Mouse (Mus musculus): ENCODE results near the gene Cln6.
"Not testable (repeated sequence)": the region's sequence is repeated elsewhere in the genome, so short reads cannot be mapped to it uniquely, and the experiment has no call there.

Gene Cln6

DNA sequence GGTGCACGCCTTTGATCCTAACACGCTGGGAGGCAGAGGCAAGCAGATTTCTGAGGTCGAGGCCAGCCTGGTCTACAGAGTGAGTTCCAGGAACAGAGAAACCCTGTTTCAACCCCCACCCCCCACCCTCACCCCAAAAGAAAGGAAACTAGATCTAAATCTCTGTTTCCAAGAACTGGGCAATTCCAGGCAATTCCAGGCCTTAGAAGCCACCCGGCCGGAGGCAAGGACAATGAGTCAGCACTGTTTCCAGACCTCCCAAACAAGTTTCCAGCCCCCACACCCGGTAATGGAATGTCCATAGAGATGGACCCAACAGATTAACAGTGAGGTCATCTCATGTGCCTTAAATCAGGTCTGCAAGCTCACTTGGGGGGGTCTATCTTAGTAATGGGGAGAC, 8.7 kb upstream of the Cln6 start:
- no peak for DNase-seq (ENCODE audit: low spot score in 2 of 2)

DNA sequence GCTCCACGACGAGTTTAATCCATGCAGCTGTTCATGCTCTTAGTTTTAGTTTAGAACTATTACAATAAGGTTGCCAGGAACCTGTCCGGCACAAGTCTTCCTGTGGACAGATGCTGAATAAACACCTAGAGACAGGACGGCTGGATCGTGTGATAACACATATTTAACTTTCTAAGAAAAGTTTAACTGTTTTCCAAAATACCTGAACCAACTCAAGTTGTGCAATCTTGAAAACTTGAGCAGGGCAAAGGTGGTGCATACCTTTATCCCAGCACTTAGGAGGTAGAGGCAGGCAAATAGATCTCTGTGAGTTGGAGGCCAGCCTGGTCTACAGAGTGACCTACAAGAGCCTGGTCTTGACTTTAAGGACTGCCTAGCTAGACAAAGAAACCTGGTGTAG, 3.7 kb upstream of the Cln6 start:
- no peak for DNase-seq (ENCODE audit: low spot score in 2 of 2)

DNA sequence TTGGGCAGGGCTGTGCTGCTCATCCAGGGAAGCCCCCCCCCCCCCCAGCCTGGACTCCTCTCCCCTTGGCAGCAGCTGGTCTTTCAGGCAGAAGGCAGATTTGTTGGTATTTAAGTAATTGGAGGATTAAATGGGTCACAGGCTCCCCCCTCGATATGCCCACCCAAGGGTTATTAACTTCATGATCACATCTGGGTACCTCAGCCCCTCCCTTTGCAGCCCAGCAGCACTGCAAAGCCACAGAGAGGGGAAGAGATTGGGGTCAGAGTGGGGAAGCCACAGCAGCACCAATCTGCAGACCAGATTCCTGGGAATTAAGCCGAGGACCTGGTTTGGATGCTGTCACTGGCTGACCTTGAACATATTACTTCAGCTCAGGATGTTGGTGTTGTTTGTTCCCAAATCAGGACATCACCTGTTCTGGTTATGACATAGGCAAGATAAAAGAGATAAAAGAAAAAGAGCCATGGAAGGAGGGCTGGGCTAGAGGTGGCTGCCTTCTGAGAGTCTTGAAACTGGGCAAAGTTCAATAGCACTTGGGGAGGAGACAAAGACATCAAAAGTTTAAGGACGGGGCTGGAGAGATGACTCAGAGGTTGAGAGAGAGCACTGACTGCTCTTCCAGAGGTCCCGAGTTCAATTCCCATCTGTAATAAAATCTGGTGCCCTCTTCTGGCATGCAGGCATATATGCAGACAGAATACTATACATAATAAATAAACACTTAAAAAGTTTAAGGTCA, 2.7 kb upstream of the Cln6 start:
- DNase-seq (ENCODE audit: low spot score in 2 of 2), result no peak

DNA sequence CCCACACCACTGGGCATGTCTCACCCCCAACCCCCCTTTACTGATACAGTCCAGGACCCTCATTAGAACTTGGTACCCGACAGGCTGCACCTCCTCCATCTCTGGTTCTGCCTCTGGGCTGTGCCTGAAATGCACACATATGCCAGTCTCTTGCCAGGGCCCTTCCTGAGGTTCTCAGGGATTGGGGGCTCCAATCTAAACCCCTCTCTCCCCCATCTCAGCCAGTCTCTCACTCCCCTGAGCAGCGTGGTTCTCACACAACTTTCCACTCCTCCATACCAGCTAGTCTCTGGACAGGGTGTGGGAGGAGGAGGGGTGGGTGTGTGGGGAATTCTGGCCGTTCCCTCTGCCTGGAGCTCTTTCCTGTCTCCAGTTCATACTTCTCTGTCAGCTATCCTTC, 974 bp upstream of the Cln6 start:
- DNase-seq (ENCODE audit: low spot score in 2 of 2), result no peak

DNA sequence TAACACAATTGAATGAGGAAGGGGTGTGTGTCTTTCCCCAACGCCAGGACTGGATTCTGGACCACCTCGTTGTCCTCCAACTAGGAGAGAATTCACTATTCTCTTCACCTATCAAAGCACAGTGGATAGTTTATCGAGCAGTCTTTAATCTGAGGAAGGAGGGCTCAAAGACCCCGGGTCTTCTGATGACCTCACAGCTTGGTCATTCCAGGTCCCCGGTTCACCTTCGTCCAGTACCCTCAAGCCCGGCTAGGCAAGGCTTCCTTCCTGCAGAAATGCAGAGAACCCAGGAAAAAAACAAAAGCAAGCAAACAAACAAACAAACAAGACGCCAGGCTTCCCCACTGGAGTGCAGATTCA, 459 bp upstream of the Cln6 start:
- DNase-seq (ENCODE audit: low spot score in 2 of 2), result no peak

DNA sequence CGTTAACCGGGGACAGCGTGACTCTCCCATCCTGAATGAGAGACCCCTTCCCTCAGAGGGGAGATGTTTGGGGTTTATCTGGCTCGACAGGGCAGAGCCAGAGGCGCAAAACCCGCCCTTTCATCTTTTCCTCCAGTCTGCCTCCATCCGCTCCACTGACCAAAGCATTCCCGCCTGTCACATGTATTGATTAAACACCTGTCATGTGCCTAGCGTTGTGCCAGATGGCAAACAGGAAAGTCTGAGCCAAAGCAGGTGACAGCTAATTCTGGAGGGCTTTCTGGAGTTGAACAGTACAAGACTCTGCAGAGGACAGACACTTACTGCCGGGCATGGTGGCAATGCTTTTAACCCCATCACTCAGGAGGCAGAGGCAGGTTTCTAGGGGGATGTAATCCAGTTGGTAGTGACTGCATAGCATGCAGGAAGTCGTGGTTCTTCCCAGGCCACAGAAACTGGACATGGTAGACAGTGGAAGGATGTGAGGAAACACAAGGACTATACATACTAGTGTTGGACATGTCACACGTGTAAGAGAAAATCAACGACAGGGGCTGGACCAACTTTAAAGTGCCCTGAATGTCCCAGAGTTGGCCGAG, 686 bp downstream of the Cln6 start:
- no peak for DNase-seq (ENCODE audit: low spot score in 2 of 2)

DNA sequence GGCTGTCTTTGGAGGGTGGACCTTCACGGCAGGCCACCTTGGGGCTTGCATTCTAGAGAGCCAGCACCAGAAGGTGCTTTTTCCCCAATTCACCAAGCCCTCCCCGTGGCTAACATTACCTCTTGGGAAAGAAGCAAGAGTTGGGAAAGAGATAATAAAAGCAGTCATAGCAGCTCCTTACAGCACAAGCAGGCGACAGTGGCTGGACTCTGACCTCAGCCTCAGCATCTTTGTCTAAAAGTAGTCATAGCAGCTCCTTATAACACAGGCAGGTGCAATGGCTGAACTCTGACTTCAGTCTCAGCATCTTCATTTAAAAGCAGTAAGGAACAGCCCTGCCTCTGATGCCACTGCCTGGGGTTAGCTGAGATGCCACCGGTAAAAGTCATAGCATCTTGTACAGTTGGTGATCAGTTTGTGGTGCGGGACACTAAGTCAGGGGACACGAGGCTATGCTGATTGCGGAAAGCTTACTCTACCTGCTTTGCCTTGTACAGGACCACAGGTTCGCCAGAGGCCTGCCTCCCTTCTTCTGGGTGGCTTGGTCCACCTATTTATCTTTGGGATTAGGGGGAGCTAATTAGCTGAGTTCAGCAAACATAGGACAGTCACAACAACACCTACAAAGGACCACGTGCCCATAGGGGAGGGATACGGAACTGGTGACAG, 4.9 kb downstream of the Cln6 start:
- DNase-seq (ENCODE audit: low spot score in 2 of 2), result no peak

DNA sequence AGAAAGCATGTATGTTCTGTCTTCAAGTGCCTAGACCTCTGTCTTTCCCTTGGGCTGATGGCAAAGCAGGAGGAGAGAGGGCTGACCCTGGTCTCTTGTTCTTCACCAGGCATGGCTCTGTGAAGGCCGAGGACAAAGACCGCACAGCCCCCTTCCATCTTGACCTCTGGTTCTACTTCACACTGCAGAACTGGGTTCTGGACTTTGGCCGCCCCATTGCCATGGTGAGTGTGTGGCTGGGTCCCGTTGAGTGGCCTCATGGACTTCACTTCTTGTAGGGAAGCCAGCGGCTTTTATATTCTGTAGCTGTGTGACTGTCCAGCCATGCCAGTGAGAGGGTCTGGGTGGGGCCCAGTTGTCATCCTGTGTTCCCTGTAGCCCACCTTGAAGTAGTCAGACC, 5.9 kb downstream of the Cln6 start:
- no peak for DNase-seq (ENCODE audit: low spot score in 2 of 2)

DNA sequence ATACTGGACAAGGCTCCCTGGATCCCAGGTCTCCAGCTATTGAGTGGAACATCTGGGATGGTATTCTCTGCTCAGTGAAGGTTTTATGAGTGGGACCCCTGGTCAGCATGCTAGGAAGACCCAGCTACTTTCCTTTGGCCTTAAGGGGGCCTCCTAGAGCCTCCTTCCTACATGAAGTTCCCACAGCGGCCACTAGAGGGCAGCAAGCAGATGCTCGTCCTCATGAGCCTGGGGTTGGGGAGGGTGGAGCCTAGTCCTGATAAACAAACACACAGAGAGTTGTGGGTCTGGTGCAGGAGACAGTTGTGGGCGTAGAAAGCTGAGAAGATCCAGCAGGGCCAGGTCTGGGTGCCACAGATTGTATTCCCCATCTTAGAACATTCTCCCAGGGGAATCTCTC, 9.1 kb downstream of the Cln6 start:
- peak; percentile 83 to 88 for DNase-seq (ENCODE audit: low spot score in 2 of 2)

DNA sequence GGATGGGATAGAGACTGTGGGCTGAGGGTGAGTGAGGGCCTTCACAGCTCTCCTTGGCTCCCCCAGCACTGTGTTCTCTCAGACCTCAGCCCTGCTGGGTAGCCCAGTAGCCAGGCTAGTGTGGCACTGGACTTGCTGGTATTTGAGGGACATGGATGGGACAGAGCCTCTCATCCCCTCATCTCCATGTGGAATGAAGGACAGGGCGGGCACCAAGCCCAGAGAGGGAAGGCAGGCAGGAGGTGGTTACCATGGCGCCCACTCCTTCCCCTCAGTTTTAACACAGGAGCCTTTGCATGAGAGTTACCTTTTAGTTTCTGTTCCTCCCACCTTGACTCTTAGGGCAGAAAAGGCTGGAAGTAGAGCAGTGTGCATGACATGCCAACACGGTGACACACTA, 10.1 kb downstream of the Cln6 start:
- no peak for DNase-seq (ENCODE audit: low spot score in 2 of 2)

DNA sequence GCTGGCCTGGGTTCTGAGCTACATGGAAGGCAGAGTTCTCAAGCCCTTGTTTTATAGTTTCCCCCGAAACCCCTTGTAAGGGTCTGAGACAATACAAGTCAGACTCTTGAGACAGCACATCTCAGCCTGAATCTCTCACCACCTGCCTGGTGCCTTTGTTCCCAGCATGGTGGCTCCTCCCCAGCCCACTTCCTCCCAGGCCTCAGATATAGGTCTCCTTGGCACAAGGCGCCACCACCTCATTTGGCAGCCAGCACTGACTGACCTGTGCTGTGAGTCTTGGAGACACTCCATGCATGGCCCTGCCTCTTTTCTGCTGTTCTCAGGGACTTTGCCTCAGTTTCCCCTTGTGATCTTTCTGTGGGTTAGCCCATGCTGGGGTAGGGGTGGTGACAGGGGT, 13.0 kb downstream of the Cln6 start:
- no peak for DNase-seq (ENCODE audit: low spot score in 2 of 2)

DNA sequence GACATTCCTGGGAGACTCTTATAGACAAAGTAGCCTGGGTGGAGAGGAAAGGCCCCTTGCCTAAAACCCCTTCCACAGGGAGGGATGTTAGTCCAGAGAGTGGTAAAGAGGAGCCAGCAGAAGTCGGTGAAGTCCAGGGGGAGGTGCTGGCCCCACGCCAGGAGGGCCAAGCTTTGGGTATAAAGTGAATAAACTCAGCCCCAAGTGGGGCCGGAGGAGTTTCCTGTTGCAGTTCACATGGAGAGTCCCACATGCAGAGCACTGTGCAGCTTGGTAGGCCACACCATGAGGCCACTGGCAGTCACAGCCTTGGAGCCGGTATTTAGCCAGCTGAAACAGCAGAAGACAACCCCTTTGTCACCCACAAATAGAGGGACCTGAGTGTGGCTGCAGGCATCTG, 15.9 kb downstream of the Cln6 start:
- no peak for DNase-seq (ENCODE audit: low spot score in 2 of 2)

DNA sequence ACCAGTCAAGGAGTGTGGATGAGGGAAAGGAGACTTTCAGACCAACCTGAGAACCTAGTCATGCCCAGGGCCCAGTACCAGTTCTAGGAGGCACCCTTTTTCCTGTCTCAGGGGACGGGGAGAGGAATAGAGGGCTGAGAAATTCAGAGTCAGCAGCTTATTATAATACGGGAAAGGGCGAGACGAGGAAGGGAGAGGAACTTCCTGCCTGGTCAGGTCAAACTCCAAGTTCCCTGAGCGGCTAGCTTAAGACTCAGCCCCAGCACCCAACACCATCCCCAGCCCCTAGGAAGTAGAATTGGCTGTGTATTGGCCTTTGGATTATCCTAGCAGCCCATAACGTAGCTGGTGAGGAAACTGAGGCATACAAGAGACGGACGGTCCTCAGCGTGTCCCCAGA, 18.6 kb downstream of the Cln6 start:
- DNase-seq (ENCODE audit: low spot score in 2 of 2), result no peak

DNA sequence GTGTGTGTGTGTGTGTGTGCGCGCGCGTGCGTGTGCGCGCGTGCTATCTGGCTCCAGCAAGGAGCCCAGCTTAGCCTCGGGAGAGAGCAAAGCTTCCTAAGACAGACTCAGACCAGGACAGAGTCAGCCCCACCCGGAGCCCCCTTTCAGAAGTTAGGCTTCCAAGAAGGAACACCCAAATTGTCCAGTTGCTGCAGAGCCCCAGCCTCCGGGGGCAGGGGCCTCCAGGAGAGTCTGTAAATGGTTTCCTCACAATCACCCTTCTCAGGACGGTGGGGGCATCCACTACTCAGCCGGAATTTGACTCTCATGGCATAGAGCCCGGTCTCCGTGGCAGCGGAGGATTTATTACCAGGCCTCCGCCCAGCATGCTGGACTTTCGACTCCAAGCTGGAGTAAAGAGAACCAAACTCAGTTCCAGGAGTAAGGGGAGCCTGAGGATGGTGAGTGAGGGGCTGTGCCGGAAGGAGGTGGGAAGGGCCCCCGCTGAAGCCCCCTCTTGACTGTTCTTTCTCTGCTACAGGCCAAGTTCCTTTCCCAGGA, 19.2 kb downstream of the Cln6 start, which contains the start of gene Calml4:
Calml4 (plus strand) TSS at position 362 of the 543 bp plus-strand sequence.
- no peak for DNase-seq (ENCODE audit: low spot score in 2 of 2)

DNA sequence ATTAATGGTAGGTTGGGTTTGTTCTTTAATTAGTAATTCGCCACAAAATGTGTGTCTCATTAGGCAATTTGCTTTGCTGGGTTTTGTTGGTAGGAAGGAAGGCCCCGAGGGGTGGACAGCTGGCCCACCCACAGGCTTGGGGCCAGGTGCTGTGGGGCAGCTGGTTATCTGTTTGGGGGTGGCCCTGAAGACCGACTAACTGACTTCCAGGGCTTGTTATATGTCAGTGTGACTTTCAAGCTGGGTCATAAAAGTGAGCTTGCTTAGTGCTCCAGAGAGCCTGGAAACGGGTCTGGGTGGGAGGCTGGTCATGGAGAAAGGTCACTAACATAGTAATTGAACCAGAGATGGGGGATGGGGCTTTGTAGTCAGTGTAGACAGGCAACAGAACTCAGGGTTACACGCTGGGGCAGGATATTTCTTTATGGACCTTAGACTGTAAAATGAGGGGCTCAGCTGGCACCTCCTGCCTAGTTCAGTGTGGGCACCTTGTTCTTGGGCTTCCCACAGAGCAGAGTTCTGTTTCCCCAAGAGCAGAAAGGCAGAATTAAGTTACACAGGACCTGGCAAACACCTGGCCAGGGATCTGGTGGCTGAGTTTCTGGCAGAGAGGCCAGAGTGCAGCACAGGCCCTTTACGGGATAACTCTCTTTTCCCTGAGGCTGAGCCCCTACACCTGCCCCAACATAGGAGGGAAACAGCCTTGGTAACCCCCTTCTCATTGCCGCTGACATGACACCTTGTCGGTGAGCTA, 19.9 kb downstream of the Cln6 start:
- DNase-seq (ENCODE audit: low spot score in 2 of 2), result no peak

DNA sequence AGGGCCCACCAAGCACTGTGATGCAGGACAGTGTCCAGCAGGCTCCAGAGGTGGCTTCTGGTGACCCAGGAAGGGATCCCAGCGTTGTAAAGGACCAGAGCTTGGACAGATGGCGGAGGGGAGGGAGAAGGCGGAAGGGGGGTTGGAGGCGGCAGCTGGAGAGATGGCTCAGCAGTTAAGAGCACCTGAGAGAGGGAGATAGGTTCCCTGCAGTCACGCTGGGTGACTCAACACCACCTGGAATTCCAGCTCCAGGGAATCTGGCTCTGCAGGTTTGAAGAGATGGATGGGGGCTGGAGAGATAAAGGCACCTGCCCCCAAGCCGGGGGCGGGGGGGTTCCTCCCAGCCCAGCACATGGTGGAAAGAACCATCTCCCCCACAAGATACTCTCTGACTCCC, 21.5 kb downstream of the Cln6 start:
- not testable (repeated sequence) for DNase-seq (ENCODE audit: low spot score in 2 of 2)

DNA sequence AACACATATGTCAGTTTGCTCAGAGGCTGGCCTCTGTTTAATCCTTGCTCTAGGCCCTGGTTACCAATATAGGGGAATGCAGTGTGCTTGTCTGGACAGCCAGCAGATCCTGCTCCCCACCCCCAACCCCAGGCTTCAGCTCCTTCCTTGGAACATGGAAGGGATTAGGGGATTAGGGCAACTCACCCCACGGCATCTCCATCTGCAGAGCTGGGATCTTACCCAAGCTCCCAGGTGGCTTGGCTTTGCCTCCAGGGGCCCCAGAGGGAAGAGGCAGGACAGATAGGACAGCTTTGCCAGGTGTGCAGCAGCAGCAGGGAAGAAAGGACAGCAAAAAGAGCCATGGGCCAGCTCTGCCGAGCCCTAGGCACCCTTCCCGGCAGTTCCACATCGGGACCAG, 22.3 kb downstream of the Cln6 start:
- no peak for DNase-seq (ENCODE audit: low spot score in 2 of 2)

DNA sequence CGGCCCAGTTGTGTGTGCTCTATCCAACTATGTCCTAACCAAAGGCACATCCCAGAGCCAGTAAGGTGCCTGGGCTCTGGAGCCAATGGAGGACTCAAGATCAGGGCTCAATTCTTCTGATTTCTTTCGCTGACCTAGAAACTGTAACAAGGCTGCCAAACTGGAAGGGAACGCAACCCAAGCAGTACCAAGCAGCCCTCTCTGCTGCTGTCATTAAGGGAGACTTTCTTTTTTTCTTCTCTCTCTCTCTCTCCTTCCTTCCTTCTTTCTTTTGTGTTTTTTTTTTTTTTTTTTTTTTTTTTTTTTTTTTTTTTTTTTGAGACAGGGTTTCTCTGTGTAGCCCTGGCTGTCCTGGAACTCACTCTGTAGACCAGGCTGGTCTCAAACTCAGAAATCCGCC, 30.7 kb downstream of the Cln6 start:
- not testable (repeated sequence) for DNase-seq (ENCODE audit: low spot score in 2 of 2)

DNA sequence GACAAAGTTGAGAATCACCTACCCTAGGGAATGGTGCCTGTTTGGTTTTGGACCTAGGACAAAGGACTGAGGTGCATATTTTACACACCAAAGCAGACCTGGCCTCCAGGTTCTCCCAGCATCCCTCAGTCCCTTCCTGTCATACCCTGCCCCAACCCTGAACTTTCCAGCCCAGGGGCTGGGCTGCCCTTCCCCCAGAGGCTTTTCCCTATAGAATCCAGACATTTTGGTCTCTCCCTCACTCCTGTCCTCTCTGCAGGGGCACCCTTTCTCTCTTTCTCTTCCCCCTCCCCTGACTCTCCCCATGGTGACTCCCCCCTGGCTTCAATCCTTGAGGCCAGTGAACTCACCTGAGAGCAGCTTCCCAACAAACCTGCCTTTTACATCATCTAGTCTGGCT, 32.1 kb downstream of the Cln6 start:
- DNase-seq (ENCODE audit: low spot score in 2 of 2), result no peak

DNA sequence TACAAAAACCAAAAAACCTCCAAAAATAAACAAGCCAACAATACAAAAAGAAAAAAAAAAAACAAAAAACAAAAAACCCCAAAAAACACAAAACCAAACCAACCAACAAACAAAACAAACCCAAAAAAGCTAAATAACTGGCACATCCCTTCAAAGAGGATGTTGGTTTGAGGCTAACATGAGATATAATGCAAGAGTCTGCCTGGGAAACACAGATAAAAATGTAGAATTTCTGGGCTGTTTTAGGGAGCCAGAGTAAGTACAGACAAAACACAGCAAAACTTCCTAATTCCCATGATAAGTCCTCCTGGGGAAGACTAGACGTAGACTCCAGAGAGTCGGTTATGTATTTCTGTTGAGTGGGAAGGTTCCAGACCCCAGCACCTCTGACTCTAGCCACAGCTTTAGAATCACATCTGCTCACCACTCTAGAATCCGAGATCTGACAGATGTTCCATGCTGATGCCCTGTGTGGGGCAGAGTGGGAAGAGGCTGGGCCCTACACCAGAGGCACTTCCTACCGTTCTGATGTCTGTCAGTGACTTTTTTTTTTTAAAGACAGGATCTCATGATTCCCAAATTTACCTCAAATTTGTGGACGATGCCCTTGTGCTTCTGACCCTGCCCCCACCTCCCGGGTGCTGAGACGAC, 38.5 kb downstream of the Cln6 start:
- no peak for DNase-seq (ENCODE audit: low spot score in 2 of 2)

DNA sequence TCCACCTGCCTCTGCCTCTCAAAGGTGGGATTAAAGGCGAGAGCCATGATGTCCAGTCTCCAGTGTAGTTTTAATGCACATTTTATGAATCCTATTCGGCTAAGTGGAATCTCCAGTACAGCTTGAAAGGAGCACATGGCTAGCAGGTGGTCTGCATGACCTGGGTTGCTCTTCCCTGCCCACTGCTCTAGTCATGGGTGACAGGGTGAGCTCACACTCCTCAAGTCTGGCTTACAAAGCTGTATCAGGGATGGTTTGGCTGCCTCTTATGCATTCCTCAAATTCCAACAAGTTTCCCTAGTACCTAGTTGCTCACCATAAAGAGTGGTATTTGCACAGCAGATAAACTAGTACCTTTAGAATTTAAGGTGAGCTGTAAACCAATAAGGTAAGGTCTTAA, 39.2 kb downstream of the Cln6 start:
- DNase-seq (ENCODE audit: low spot score in 2 of 2), result no peak

DNA sequence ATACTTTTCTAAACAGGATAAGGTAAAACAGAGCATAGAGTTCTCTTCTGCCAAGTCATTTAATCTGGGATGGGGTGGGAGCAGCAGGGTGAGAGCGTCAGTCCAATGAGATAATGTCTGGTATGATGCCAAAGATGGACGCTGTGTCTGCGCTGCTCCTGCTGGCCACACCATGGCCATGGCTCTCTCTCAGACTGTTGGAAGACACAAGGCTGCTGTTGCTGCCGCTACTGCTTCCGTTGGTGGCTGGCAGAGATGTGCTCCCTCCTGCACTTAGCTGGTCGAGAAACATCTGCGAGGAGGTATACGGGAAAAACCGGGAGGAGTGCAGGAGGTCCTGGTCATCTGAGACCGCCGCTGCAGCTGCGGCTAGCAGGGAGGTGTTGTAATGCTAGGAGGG, 43.3 kb downstream of the Cln6 start:
- no peak for DNase-seq (ENCODE audit: low spot score in 2 of 2)
